ENCODE assay signal across 8 mouse cellular contexts in genomic region chr11:107272351-107272975, GRCm38 (mm10).
A peak's percentile ranks its signal among the peaks of the same experiment; 100 is the strongest.
DNase-seq lines count a peak whose midpoint lies in the region; ATAC-seq and TF ChIP-seq lines count a peak whose summit lies in the region.

No protein-coding gene starts in this region.

- H3K27me3 ChIP-seq in midbrain, embryonic 14.5 days (ENCODE audit: control insufficient read depth, insufficient read depth, low read length): no peaks in the 10 kb centered on the region
- H3K27me3 ChIP-seq in midbrain, embryonic 10.5 days (ENCODE audit: low read depth, poor library complexity, severe bottlenecking): no peaks in the 10 kb centered on the region
- no peaks in the 10 kb centered on the region for H3K27me3 ChIP-seq in heart, embryonic 13.5 days (replicated peaks)
- H3K27me3 ChIP-seq in neural tube, embryonic 14.5 days (ENCODE audit: control insufficient read depth, insufficient read depth, low read length): no peaks in the 10 kb centered on the region

- H3K4me3 ChIP-seq in gastrocnemius, adult 2 months: no peak overlapping the region
- no peak overlapping the region for H3K4me3 ChIP-seq in midbrain, embryonic 14.5 days (replicated peaks; ENCODE audit: low read depth, low read length)
- no peak overlapping the region for H3K4me3 ChIP-seq in midbrain, embryonic 10.5 days
- no peak overlapping the region for H3K4me3 ChIP-seq in heart, embryonic 13.5 days
- H3K4me3 ChIP-seq in neural tube, embryonic 14.5 days (ENCODE audit: low read depth, low read length): no peak overlapping the region
- no peak overlapping the region for H3K4me3 ChIP-seq in left cerebral cortex, adult 2 months

- no peak for ATAC-seq in midbrain, embryonic 14.5 days (ENCODE audit: low FRiP score, low TSS enrichment)
- ATAC-seq in heart, embryonic 13.5 days (ENCODE audit: extremely low read depth, insufficient number of reproducible peaks, low FRiP score, low TSS enrichment): no peak
- ATAC-seq in neural tube, embryonic 14.5 days (ENCODE audit: low read depth): peak; percentile 58; the same call in 1 of the 2 replicates

- no peak for TF ChIP-seq CTCF in gastrocnemius, adult 2 months (IDR thresholded peaks at IDR 0.05)
- no peak for TF ChIP-seq CTCF in left cerebral cortex, adult 2 months (IDR thresholded peaks at IDR 0.05)

- no peak overlapping the region for H3K9ac ChIP-seq in midbrain, embryonic 14.5 days (replicated peaks; ENCODE audit: low read length)
- H3K9ac ChIP-seq in heart, embryonic 13.5 days: no peak overlapping the region
- H3K9ac ChIP-seq in neural tube, embryonic 14.5 days (replicated peaks; ENCODE audit: low read depth, low read length): no peak overlapping the region

- intact Hi-C loops in gastrocnemius, adult 2 months (cut with DNase I): no loop called here
- intact Hi-C loops in gastrocnemius, postnatal 36 days (cut with DNase I): no loop called here
- intact Hi-C loops in left cerebral cortex, adult 2 months (cut with DNase I): no loop called here

- H3K4me1 ChIP-seq in midbrain, embryonic 14.5 days (ENCODE audit: control insufficient read depth, insufficient read depth, low read length): peaks cover 6% of the 10 kb centered on the region; the same call in 1 of the 2 replicates
- H3K4me1 ChIP-seq in midbrain, embryonic 10.5 days: peaks cover 27% of the 10 kb centered on the region
- H3K4me1 ChIP-seq in heart, embryonic 13.5 days: peaks cover 50% of the 10 kb centered on the region
- H3K4me1 ChIP-seq in neural tube, embryonic 14.5 days (ENCODE audit: control insufficient read depth, insufficient read depth, low read length): 0 out of 2 replicates have a peak, but pooled peaks cover 3% of the 10 kb centered on the region

- no peak overlapping the region for H3K4me2 ChIP-seq in midbrain, embryonic 14.5 days (ENCODE audit: low read length)
- peak overlapping the region; percentile 33 for H3K4me2 ChIP-seq in heart, embryonic 13.5 days
- no peak overlapping the region for H3K4me2 ChIP-seq in neural tube, embryonic 14.5 days (ENCODE audit: low read depth, low read length)

- WGBS in midbrain, embryonic 14.5 days: 72% methylated on average over 11 of the region's 11 CpGs
- WGBS in midbrain, embryonic 10.5 days: 94% methylated on average over 11 of the region's 11 CpGs
- WGBS in heart, embryonic 13.5 days: 40% methylated on average over 11 of the region's 11 CpGs
- 69% methylated on average over 11 of the region's 11 CpGs for whole genome bisulfite sequencing in neural tube, embryonic 14.5 days

- no peak for DNase-seq in gastrocnemius, adult 2 months
- DNase-seq in gastrocnemius, postnatal 36 days: no peak
- DNase-seq in midbrain, embryonic 14.5 days: peak; percentile 74
- no peak for DNase-seq in midbrain, embryonic 10.5 days (ENCODE audit: low spot score)
- no peak for DNase-seq in left cerebral cortex, adult 2 months (ENCODE audit: extremely low spot score in 1 of 2, low spot score in 2 of 2)
- no peak for DNase-seq in layer of hippocampus, postnatal 10 days (ENCODE audit: low spot score in 2 of 2)

- 0 out of 2 replicates have a peak, but pooled peaks cover 3% of the 10 kb centered on the region for H3K9me3 ChIP-seq in midbrain, embryonic 14.5 days (ENCODE audit: control insufficient read depth, low read length)
- H3K9me3 ChIP-seq in midbrain, embryonic 10.5 days (replicated peaks): peaks cover 8% of the 10 kb centered on the region
- H3K9me3 ChIP-seq in heart, embryonic 13.5 days: peaks cover 6% of the 10 kb centered on the region; the same call in 1 of the 2 replicates
- no peaks in the 10 kb centered on the region for H3K9me3 ChIP-seq in neural tube, embryonic 14.5 days (ENCODE audit: control insufficient read depth, low read length)

- no peaks in the 10 kb centered on the region for H3K36me3 ChIP-seq in midbrain, embryonic 14.5 days (ENCODE audit: control insufficient read depth, insufficient read depth, low read length)
- peaks cover 14% of the 10 kb centered on the region for H3K36me3 ChIP-seq in midbrain, embryonic 10.5 days
- peaks cover 5% of the 10 kb centered on the region; the same call in 1 of the 2 replicates for H3K36me3 ChIP-seq in heart, embryonic 13.5 days
- no peaks in the 10 kb centered on the region for H3K36me3 ChIP-seq in neural tube, embryonic 14.5 days (ENCODE audit: control insufficient read depth, insufficient read depth, low read length)

- H3K27ac ChIP-seq in gastrocnemius, adult 2 months: 0 out of 2 replicates have a peak overlapping the region, but pooled peaks have one; percentile 16
- peak overlapping the region; percentile 61 for H3K27ac ChIP-seq in midbrain, embryonic 14.5 days (replicated peaks; ENCODE audit: low read depth, low read length)
- H3K27ac ChIP-seq in midbrain, embryonic 10.5 days (replicated peaks): no peak overlapping the region
- H3K27ac ChIP-seq in heart, embryonic 13.5 days (replicated peaks): peak overlapping the region; percentile 53
- peak overlapping the region; percentile 63 for H3K27ac ChIP-seq in neural tube, embryonic 14.5 days (ENCODE audit: low read depth, low read length)
- H3K27ac ChIP-seq in left cerebral cortex, adult 2 months: no peak overlapping the region

Comparison
In these comparisons a context has a peak if more than half of its experiments do, and no peak if none do; other contexts are left out.
1. H3K27ac ChIP-seq: peak in gastrocnemius, adult 2 months (single experiment), midbrain, embryonic 14.5 days (single experiment), heart, embryonic 13.5 days (single experiment) and neural tube, embryonic 14.5 days (single experiment); none in midbrain, embryonic 10.5 days (single experiment) and left cerebral cortex, adult 2 months (single experiment).